Mouse (Mus musculus) ES-Bruce4 (cell line): ENCODE measurements around the gene C2cd2. TPM values are rescaled to one million over a fixed set of nuclear protein-coding genes. Genes with fewer than 3 reads are reported as not detected.

Experiments used
- H3K27ac ChIP-seq: 2 replicates; pipeline ENCODE4 v1.5.1; 2012; ENCODE audit warnings: low read length, inconsistent platforms; ENCODE audit not compliant: insufficient read depth
- H3K27me3 ChIP-seq: 2 replicates; pipeline ENCODE4 v1.6.1; 2012; ENCODE audit warnings: mild to moderate bottlenecking, low read length, inconsistent platforms; ENCODE audit not compliant: control insufficient read depth, poor library complexity, insufficient read depth, severe bottlenecking
- H3K36me3 ChIP-seq: 2 replicates; pipeline ENCODE4 v1.6.1; 2012; ENCODE audit warnings: inconsistent platforms, mild to moderate bottlenecking, low read length, moderate library complexity; ENCODE audit not compliant: control insufficient read depth, poor library complexity, insufficient read depth, severe bottlenecking
- H3K4me1 ChIP-seq: one replicate; pipeline ENCODE4 v1.8.1; 2011; ENCODE audit warnings: low read length; ENCODE audit not compliant: control insufficient read depth, insufficient read depth
- H3K4me3 ChIP-seq: 2 replicates; pipeline ENCODE4 v1.5.1; 2011; ENCODE audit warnings: low read depth, mild to moderate bottlenecking, low read length
- H3K9ac ChIP-seq: 2 replicates; pipeline ENCODE4 v1.6.1; 2012; ENCODE audit warnings: low read depth, mild to moderate bottlenecking, inconsistent platforms; ENCODE audit not compliant: poor library complexity, severe bottlenecking
- H3K9me3 ChIP-seq: replicated peaks from 2 replicates; pipeline ENCODE4 v1.6.1; 2012; ENCODE audit warnings: mild to moderate bottlenecking, low read length, inconsistent platforms; ENCODE audit not compliant: control insufficient read depth, poor library complexity, insufficient read depth, severe bottlenecking
- CTCF ChIP-seq: IDR thresholded peaks from one replicate; pipeline ENCODE4 v1.8.1; 2011; ENCODE audit warnings: low read depth, low read length
- EP300 ChIP-seq: IDR thresholded peaks from 2 replicates; pipeline ENCODE4 v1.6.1; 2011; ENCODE audit warnings: low read depth, low read length; ENCODE audit not compliant: insufficient read depth
- POLR2A ChIP-seq: IDR thresholded peaks from one replicate; pipeline ENCODE4 v1.8.1; 2011; ENCODE audit warnings: low read length; ENCODE audit not compliant: insufficient read depth
- polyA plus RNA-seq: library from polyadenylated mRNA; stranded (reverse); fragments of >200 nt; gene quantifications from 2 replicates; pipeline ENCODE4 v1.2.4, GENCODE M21; 2011; ENCODE audit warnings: low read depth; ENCODE audit not compliant: missing spikeins, insufficient read depth, insufficient read length

The C2cd2 gene
- polyA plus RNA-seq, 1 experiment, result 15.6 TPM

DNA sequence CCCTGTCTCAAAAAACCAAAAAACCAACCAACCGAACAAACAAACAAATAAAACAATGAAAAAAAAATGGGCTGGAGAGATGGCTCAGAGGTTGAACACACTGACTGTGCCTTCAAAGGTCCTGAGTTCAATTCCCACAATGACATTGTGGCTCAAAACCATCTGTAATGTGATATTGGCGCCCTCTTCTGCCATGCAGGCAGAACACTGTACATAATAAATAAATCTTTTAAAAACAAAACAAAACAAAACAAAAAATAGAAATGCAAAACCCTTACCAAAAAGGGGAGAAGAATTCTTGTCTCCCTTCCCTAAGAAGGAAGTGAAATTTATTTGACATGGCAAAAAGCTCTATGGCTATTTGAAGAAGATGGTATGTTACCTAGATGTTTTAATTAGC lies 29.1 kb upstream of the C2cd2 start:
- no peak overlapping the region for H3K4me3 ChIP-seq
- H3K36me3 ChIP-seq, result no peaks in the 10 kb centered on the region
- TF ChIP-seq CTCF (no peak), EP300 (no peak), POLR2A (no peak)

GRCm38 (mm10) chr16:97984589-97984988 lies 22.2 kb upstream of the C2cd2 start:
- Histone ChIP-seq H3K4me1 (no peaks in the 10 kb centered on the region), H3K9me3 (no peaks in the 10 kb centered on the region), H3K9ac (no peak overlapping the region), H3K27me3 (no peaks in the 10 kb centered on the region), H3K4me3 (no peak overlapping the region), H3K36me3 (no peaks in the 10 kb centered on the region), H3K27ac (no peak overlapping the region)
- TF ChIP-seq CTCF, result no peak
- TF ChIP-seq POLR2A, result no peak
- TF ChIP-seq EP300, result no peak

More for the DNA sequence above, 29.1 kb upstream of the C2cd2 start:
- Histone ChIP-seq H3K27ac (no peak overlapping the region), H3K9ac (no peak overlapping the region), H3K9me3 (no peaks in the 10 kb centered on the region), H3K27me3 (no peaks in the 10 kb centered on the region; the same call in 1 of the 2 replicates), H3K4me1 (no peaks in the 10 kb centered on the region)

GRCm38 (mm10) chr16:97981362-97981761 lies 19.0 kb upstream of the C2cd2 start:
- no peak overlapping the region for H3K27ac ChIP-seq
- H3K9ac ChIP-seq, result no peak overlapping the region
- no peaks in the 10 kb centered on the region for H3K9me3 ChIP-seq
- no peak overlapping the region for H3K4me3 ChIP-seq
- TF ChIP-seq EP300 (no peak), POLR2A (no peak), CTCF (no peak)
- no peaks in the 10 kb centered on the region for H3K27me3 ChIP-seq
- H3K36me3 ChIP-seq, result no peaks in the 10 kb centered on the region
- no peaks in the 10 kb centered on the region for H3K4me1 ChIP-seq

DNA sequence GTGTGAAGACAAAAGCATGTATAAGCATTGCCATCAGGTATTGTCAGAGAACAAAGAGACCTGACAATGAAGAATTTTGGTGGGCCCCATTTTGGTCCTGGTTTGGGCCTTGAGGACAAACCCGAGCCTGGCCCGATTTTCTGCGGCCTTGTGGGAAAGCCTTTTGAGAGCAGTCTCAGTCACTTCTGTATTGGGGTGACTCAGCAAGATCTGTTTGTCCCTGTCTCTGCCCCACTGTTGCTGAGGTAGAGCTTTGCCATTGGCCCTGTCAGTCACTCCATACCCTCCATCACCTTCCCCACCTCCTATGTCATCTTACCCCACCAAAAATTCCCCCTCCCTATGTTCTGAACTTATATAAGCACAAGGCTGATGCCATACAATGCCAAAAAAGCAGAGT lies 15.3 kb upstream of the C2cd2 start:
- no peak for TF ChIP-seq POLR2A
- no peak for TF ChIP-seq EP300
- no peak for TF ChIP-seq CTCF
- no peak overlapping the region for H3K27ac ChIP-seq
- H3K27me3 ChIP-seq, result no peaks in the 10 kb centered on the region
- H3K9me3 ChIP-seq, result no peaks in the 10 kb centered on the region
- H3K9ac ChIP-seq, result no peak overlapping the region
- no peaks in the 10 kb centered on the region for H3K4me1 ChIP-seq
- H3K36me3 ChIP-seq, result no peaks in the 10 kb centered on the region
- H3K4me3 ChIP-seq, result no peak overlapping the region

DNA sequence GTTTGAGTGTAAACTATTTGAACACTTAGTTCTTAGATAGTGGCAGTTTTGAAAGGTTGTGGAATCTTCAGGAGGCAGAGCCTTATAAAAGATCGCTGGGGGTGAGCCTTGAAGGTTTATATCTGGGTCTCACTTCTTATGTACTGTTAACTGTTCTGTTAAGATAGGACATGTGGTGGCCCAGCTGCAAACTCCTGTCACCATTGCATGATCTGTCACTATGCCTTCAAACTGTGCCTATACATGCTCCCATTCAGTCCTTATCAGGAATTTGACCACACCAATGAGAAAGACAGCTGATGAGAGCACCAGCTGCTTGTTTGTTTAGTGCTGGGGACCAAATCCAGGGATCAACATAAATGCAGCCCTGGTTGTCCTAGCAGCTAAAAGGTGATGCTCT lies 14.9 kb upstream of the C2cd2 start:
- Histone ChIP-seq H3K9me3 (no peaks in the 10 kb centered on the region), H3K9ac (no peak overlapping the region), H3K27me3 (no peaks in the 10 kb centered on the region), H3K27ac (no peak overlapping the region), H3K4me3 (no peak overlapping the region), H3K36me3 (no peaks in the 10 kb centered on the region), H3K4me1 (no peaks in the 10 kb centered on the region)
- TF ChIP-seq EP300, result no peak
- no peak for TF ChIP-seq CTCF
- no peak for TF ChIP-seq POLR2A

- no peak for TF ChIP-seq CTCF
- no peak for TF ChIP-seq POLR2A
- H3K27me3 ChIP-seq, result no peaks in the 10 kb centered on the region
- no peak overlapping the region for H3K4me3 ChIP-seq
- H3K36me3 ChIP-seq, result no peaks in the 10 kb centered on the region
- H3K9me3 ChIP-seq, result 0 out of 2 replicates have a peak, but pooled peaks cover 4% of the 10 kb centered on the region
- no peak overlapping the region for H3K27ac ChIP-seq
- no peak overlapping the region for H3K9ac ChIP-seq
- H3K4me1 ChIP-seq, result no peaks in the 10 kb centered on the region
Observed at GRCm38 (mm10) chr16:97963956-97964540, 1.6 kb upstream of the C2cd2 start.
